Mouse (Mus musculus): ENCODE data around the gene C2cd4d.

DNA sequence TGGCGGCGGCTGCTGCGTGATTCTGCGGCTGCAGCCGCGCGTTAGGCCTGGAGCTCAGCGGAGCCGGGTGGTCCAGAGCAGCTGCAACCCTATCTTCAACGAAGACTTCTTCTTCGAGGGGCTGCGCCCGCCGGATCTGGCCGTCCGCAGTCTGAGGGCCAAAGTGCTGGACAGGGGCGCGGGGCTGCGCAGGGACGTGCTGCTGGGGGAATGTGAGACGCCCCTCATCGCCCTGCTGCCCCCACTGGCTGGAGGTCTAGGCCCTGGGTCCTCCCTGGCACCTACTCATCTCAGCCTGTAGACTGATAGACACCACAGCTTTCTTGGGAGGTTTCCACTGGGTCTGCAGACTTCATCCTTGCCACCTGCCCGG lies 1.9 kb downstream of the C2cd4d start:
- TF ChIP-seq GATA1 (IDR thresholded peaks at IDR 0.05; ENCODE audit: borderline replicate concordance, low read length) = no peak
- no peak for TF ChIP-seq FLI1 (IDR thresholded peaks at IDR 0.05; ENCODE audit: low read length)
